Mouse (Mus musculus) ES-CJ7 (cell line): Measurements from ENCODE around the gene Nle1.

ENCODE experiments used
- DNase-seq: peaks from one replicate; pipeline ENCODE4 v3.0.0; 2011; ENCODE audit warnings: low read depth, low spot score

The Nle1 gene

DNA sequence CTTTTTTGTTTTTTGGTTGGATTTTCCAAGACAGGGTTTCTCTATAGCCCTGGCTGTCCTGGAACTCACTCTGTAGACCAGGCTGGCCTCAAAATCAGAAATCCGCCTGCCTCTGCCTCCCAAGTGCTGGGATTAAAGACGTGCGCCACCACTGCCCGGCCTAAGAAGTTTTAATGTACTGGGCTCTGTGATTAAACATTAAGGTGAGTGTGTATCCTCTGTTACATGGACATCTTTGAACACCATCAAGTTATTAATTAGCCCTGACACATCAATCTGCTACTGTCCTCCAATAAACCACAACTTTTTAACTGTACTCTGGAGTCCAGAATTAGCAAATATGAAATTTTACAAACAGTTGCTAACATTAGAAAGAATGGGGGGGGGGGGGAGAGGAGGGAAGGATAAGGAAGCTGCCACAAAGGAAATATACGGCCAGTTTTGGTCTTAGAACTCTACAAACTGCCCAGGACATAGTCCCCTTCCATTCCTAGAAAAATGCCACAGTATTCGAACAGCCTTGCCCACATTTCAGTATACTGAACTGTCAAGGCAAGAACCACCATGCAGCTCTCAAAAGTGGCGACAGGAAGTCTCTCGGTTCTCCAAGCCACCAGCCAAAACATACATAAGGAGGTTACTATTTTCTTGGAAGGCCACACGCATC is 38.6 kb downstream of the Nle1 start:
- no peak for DNase-seq

DNA sequence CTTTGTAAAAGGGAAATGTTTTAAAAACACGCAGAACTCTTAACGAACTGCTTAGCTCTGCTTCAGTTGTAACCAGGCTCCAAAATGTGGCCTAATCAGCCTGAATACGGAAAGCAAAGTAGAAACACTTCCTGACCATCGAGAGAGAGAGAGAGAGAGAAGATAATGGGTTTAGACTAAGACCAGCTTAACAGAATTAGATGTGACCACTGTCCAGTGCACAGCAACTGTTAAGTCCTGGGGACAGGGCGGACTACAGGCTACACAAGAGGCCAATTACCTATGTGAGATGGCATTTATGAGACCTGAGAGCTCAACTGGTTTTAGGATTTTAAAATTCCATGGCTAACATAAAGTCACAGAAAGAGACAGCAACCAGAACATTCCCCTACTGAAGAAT is 40.3 kb downstream of the Nle1 start:
- DNase-seq: no peak

DNA sequence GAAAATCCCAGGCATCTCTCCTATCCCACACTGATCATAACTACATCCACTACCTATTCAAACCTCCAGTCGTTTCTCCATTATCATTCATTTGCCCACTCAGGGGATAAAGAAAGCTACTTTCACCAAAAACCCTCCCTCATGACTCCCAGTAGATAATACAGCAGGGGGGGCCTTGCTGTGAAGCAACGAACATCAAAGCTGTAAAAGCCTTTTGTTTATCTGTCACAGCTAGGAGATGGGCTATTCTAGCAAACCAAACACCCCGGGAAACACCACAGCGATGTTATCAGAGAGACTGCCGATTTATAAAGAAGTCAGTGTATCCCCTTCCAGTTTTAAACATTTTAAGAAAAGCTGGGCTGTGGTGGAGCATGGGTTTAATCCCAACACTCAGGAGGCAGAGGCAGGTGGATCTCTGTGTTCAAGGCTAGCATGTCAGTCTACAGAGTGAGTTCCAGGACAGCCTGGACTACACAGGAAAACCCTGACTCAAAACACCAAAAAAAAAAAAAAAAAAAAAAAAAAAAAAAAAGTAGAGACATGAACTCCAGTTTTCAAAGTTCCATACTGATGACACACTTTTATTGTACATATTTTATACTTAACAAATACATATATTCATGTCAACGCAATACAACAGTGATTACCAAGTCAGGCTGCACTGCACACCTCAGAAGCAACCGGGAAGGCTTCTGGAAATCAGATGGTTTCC is 41.2 kb downstream of the Nle1 start:
- peak; percentile 36 for DNase-seq

DNA sequence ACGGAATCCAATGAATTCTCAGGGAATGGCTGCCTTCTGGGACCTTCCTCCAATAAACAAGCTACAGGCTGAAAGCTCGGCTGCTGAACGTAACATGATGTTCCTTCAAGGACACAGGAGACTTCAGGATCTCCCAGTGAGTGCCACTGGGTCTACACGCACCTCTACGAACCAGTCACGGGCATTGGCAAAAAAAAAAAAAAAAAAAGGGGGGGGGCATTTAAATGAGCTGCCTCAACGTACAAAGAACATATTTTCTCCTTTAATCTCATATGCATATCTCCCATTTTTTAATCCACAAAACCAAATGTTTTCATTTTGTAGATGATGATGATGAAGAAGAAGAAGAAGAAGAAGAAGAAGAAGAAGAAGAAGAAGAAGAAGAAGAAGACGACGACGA is 42.3 kb downstream of the Nle1 start:
- no peak for DNase-seq

DNA sequence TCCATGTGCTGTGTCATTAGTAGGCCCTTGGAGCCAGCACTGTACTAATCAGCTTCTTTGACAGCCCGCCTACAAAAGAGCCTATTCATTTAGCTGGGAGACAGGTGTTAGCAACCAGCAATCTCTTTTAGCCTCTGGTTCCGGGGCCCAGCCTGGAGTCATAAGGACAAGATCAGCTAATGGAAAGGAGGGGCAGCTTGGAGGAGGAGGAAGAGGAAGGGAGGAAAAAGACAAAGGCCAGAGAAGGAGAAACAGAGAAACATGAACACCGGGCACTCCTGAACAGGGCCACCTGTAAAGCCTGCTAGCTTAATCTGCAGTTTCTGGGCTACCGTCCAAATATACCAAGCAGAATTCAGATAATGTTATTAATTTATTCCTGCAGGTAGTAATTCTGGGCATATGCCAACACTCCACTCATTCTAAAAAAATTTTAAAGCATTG is 44.7 kb downstream of the Nle1 start:
- no peak for DNase-seq

DNA sequence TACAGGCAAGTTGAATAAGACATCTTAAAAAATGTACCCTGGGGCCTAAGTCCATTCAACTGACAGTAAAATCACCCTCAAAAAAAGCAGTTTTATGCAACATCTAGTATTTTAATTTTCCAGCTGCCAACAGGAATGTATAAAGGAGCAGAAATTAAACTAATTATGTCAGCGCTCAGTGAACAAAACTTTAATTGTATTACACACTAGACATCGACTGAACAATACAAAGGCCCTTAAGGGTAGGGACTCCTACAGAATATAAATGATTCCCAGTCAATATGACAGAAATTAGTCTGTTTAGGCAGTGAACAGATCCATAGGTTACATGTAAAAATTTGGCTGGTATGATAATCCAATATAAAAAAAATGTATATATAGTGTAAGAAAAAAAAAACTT is 45.2 kb downstream of the Nle1 start:
- DNase-seq: no peak

DNA sequence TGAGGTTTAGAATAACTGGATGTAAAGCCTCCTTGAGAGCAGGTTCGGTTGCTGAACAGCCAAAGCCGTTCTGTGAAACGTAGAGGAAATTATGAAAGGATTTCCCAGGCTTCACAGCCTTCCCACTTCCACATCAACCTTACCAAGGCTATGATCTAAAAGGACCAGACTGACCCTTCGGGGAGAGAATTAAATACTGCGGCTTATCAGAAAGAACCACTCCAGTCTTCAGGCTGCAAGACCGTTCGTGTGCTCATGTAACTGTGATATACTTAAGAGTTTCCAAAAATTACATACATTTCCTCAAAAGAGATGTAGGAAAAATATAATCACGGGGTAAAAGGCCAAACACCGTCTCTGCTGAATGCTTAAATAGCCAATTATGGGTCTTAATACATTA is 45.6 kb downstream of the Nle1 start:
- DNase-seq: no peak

DNA sequence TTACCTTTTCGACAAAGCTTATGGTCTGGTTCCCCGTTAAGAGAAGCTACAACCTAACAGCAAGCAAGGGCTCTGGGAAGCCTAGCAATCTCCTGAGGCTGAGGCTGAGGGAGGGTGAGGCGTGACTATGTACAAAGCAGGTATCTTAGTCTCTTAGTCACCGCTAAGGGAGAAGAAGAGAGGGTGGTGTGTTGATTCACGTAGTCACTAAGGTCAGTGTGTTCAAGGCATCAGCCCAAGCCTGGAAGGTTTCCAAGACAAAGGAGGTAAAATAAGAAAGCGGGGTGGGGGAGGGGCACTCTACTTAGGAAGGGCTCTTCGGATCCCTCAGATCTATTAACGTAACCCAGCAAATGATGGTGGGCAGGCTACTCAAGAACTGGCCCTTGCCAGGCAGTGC is 46.7 kb downstream of the Nle1 start:
- no peak for DNase-seq

DNA sequence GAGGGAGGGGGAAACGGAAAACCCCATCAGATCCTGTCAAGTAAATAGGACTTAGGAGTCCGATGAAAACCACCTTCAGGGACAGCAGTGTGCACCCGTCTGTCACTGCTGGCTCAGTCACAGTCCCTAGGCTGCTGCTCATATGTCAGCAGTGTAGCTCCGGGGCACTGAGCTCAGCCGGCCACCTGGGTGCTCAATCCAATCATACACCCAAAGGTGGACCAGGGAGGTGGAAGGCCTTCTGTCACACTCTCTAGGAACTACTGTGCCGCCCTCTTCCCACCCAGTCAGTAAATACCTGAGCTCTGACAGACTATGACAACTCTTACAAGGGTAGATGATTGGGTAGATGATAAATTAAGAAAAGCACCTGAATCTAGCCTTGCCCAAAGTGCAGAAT is 47.5 kb downstream of the Nle1 start:
- DNase-seq: no peak

DNA sequence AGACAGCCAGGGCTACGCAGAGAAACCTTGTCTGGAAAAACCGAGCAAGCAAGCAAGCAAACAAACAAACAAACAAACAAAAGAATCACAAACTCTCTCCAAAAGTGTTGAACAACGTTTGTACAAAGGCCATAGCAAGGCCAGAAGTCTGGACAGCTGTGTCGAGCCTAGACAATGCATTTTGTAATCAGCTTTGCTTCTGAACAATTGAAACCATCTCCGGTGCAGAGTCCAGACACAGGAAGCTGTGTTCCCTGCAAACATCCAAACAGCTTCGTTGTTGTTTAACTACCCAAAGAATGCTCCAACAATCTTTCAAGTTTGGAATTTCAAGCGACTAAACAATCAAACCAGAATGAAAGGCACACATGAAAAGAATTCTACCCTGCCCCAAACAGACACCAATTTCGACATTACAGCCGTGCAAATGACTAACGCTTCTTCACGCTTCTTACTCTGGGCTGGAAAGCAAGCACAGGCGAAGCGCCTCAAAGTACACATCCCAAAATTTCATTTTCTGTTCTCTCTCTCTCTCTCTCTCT is 50.8 kb downstream of the Nle1 start:
- DNase-seq: peak; percentile 52

DNA sequence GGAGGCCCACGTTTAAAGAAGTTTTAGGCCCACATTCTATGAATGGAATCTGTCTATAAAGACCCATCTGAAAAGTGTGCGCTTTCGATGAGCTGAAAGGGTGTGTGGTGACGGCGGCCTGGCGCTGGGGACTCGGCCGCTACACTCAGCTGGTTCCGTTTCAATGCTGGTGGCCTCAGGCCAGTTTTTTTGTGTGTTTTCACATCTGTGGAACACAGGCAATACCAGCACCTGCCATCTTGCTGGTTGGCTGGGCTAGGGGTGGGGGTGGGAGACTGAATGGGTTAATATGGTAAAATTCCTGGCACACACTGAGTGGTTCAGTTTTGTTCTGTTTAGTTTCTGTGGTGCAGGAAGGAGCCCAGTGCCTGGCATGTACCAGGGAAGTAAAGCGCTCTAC is 52.2 kb downstream of the Nle1 start:
- DNase-seq: no peak

DNA sequence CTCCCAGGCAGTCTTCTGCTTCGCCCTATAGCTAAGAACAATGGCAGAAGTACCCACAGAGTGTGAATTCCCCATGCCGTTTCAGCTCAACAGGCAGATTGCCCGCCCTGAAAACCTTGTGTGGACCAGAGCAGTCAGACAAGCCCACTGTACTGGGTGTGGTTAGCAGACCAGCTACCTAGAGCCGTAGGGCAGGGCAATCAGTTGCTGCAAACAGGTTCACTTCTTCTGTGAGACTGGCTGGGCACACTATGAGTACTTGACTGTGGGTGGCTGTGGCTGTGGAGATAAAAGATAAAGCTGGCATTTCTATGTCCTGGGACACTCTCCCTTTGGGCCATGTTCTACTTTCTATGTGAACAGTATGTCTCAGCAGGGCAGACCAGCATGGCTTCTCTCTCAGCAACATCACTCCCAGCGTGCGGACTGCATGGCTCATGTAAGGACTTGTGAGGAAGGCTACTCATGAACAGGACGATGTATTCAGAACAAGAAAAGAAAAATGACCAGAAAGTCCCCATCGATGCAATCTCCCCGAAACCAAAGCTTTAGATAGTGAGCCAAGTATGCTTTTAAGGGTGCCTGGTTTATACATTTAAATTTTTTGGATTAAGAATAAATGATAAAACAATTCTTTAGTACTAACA is 52.8 kb downstream of the Nle1 start:
- no peak for DNase-seq

DNA sequence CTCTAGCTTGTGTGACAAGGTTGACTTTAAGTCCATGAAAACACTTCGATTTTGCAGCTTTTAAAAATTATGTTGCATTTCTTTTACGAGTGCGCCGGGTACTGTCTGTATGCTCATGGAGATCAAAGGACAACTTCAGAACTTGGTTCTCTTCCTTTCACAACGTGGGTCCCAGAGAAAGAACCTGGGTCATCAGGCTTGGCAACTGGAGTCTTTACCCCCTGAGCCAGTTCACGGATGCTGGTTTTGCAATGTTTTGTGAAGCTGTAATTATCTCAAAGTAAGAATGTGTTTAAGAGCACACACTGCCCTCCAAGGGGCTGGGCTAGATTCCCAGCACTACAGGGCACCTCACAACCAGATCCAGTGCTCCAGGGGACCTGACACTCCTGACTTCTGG is 54.1 kb downstream of the Nle1 start:
- no peak for DNase-seq

DNA sequence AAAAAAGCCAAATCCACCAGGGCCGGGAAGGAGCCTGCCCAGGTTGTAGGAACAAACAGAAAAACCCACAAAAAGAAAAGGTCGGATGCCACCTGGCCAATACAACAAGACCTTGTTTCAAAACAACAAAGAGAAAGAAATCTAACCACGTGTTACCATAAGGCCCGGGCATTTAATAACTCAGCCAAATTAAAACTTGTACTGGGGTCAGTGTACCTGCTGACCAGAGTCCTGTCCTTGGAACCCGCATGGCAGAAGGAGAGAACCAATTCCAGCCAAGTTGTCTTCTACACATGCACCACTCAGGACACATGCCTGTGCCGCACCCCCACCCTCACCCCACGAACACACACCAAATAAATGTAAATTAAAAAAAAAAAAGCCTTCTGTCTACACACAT is 55.3 kb downstream of the Nle1 start:
- no peak for DNase-seq

DNA sequence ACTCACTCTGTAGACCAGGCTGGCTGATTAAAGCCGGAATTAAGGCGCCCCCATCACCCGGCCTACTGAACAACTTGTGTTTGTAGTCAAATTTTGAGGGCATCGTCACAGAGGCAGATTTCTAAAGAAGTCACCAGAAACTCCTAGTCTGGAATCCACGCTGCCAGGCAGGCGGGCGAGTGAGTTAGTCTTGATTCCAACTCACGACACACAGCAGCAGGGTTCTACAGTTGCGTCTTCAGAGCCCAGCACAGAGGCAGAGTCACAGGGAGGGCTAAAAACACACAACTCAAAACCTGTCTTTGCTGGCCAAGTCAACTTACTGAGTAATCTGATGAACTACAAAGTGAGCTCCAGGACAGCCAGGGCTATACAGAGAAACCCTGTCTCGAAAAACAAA is 55.7 kb downstream of the Nle1 start:
- no peak for DNase-seq

DNA sequence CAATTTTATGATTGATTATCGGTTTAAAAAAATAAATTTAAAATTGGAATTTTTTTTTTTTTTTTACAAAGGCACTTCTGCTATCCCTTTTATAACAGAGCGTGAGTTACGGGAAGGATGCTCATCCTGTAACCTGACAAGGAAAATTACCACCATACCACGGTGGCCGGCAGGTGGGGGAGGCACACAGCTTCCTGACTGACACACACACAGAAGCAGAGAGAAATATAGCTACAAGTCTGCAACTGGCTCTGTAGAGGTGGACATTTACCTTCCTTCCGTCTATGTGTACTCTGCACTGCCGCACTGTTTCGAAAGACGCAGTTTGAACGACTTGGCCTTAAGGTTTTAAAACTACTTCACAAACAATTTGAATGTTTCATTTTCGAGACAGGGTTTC is 56.1 kb downstream of the Nle1 start:
- no peak for DNase-seq
